Comparison of ENCODE assay signal across 8 mouse cellular contexts in the genomic region with DNA sequence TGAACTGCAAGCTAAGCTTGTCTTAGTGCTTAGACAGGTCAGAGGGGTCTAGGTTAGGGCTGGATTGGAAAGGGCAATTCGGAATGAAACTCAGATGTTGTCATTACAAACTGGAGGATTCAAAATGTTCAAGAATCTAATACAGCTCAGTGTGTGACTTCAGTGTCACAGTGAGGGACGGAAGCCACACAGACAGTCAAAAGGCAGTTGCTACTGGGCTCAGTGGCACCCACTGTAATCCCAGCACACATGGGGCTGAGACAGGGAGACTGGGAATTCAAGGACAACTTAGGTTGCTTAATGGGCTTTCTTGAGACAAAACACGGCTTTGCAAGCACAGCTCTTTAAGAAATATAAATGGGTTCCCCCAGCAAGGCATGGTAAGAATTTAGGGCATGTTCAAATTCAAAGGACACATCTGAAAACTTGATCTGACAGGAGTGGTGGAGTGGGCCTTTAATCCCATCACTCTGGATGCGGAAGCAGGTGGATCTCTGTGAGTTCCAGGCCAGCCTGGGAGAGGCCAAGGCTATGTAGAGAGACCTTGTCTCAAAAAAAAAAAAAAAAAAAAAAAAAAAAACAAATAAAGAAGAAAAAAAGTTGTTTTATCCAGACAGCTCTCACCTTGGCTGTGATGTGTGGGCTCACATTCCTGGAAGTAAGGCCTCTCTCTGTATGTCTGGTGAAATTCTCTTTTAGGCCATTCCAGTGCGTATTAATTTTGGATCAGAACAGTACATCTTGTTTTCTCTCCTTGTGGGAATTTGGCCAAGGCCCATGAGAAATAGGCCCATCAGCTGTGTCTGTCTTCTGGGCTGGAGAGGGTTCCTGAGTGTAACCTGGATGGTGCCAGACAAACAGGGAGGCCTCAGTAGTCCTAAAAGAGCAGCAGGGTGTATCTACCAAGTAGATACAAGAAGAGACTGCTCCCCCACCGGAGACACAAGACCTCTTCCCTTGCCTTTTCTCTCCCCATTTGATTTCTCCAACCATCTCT.
DNase-seq lines count a peak whose midpoint lies in the region; ATAC-seq lines count a peak whose summit lies in the region.

No protein-coding gene starts in this region.

- no peak overlapping the region; the same call in 1 of the 2 replicates for H3K4me3 ChIP-seq in kidney, embryonic 14.5 days (ENCODE audit: low read length)
- H3K4me3 ChIP-seq in embryonic facial prominence, embryonic 13.5 days, result no peak overlapping the region
- no peak overlapping the region for H3K4me3 ChIP-seq in hindbrain, embryonic 13.5 days
- no peak overlapping the region for H3K4me3 ChIP-seq in midbrain, embryonic 12.5 days

- DNase-seq in kidney, postnatal 4 days, result no peak
- no peak for DNase-seq in layer of hippocampus, postnatal 14 days (ENCODE audit: low spot score in 2 of 2)

- H3K9me3 ChIP-seq in kidney, embryonic 14.5 days (ENCODE audit: control insufficient read depth, low read length), result no peaks in the 10 kb centered on the region
- H3K9me3 ChIP-seq in embryonic facial prominence, embryonic 13.5 days, result no peaks in the 10 kb centered on the region
- no peaks in the 10 kb centered on the region for H3K9me3 ChIP-seq in hindbrain, embryonic 13.5 days
- H3K9me3 ChIP-seq in midbrain, embryonic 12.5 days, result no peaks in the 10 kb centered on the region

- H3K9ac ChIP-seq in kidney, embryonic 14.5 days (ENCODE audit: low read depth, low read length), result no peak overlapping the region
- H3K9ac ChIP-seq in embryonic facial prominence, embryonic 13.5 days, result no peak overlapping the region
- no peak overlapping the region; the same call in 1 of the 2 replicates for H3K9ac ChIP-seq in hindbrain, embryonic 13.5 days
- peak overlapping the region; percentile 37; the same call in 1 of the 2 replicates for H3K9ac ChIP-seq in midbrain, embryonic 12.5 days (replicated peaks)

- H3K4me1 ChIP-seq in kidney, embryonic 14.5 days (ENCODE audit: control insufficient read depth, insufficient read depth, low read length), result peaks cover 38% of the 10 kb centered on the region
- peaks cover 50% of the 10 kb centered on the region for H3K4me1 ChIP-seq in embryonic facial prominence, embryonic 13.5 days
- H3K4me1 ChIP-seq in hindbrain, embryonic 13.5 days (replicated peaks), result peaks cover 60% of the 10 kb centered on the region
- H3K4me1 ChIP-seq in midbrain, embryonic 12.5 days, result peaks cover 49% of the 10 kb centered on the region

- H3K36me3 ChIP-seq in kidney, embryonic 14.5 days (ENCODE audit: control insufficient read depth, insufficient read depth, low read length), result no peaks in the 10 kb centered on the region
- no peaks in the 10 kb centered on the region for H3K36me3 ChIP-seq in embryonic facial prominence, embryonic 13.5 days
- H3K36me3 ChIP-seq in hindbrain, embryonic 13.5 days, result no peaks in the 10 kb centered on the region
- H3K36me3 ChIP-seq in midbrain, embryonic 12.5 days, result no peaks in the 10 kb centered on the region

- no peak for ATAC-seq in kidney, embryonic 14.5 days (ENCODE audit: low FRiP score, low TSS enrichment)
- ATAC-seq in embryonic facial prominence, embryonic 13.5 days (ENCODE audit: insufficient number of reproducible peaks, insufficient read depth, low FRiP score, low TSS enrichment, low read depth), result no peak
- no peak for ATAC-seq in hindbrain, embryonic 13.5 days (ENCODE audit: low FRiP score)
- ATAC-seq in midbrain, embryonic 12.5 days (ENCODE audit: low FRiP score, low read depth), result no peak
- ATAC-seq in erythroid progenitor cell, adult 5-6 weeks (replicated peaks; ENCODE audit: low FRiP score, poor library complexity, severe bottlenecking), result no peak
- no peak for ATAC-seq in inflammation-experienced regulatory T-cells, adult 6 months

- 70% methylated on average over 6 of the region's 6 CpGs for WGBS in kidney, embryonic 14.5 days
- 56% methylated on average over 6 of the region's 6 CpGs for WGBS in embryonic facial prominence, embryonic 13.5 days
- WGBS in hindbrain, embryonic 13.5 days, result 67% methylated on average over 6 of the region's 6 CpGs
- 54% methylated on average over 6 of the region's 6 CpGs for whole genome bisulfite sequencing in midbrain, embryonic 12.5 days

- H3K27me3 ChIP-seq in kidney, embryonic 14.5 days (ENCODE audit: control insufficient read depth, insufficient read depth, low read length), result peaks cover 33% of the 10 kb centered on the region
- H3K27me3 ChIP-seq in embryonic facial prominence, embryonic 13.5 days, result peaks cover 41% of the 10 kb centered on the region
- peaks cover 60% of the 10 kb centered on the region for H3K27me3 ChIP-seq in hindbrain, embryonic 13.5 days
- H3K27me3 ChIP-seq in midbrain, embryonic 12.5 days, result peaks cover 62% of the 10 kb centered on the region

- no peak overlapping the region for H3K27ac ChIP-seq in kidney, embryonic 14.5 days (ENCODE audit: low read depth, low read length)
- no peak overlapping the region for H3K27ac ChIP-seq in embryonic facial prominence, embryonic 13.5 days
- peak overlapping the region; percentile 91 for H3K27ac ChIP-seq in hindbrain, embryonic 13.5 days
- H3K27ac ChIP-seq in midbrain, embryonic 12.5 days (replicated peaks), result peak overlapping the region; percentile 57

- H3K4me2 ChIP-seq in kidney, embryonic 14.5 days (replicated peaks; ENCODE audit: low read depth, low read length), result peak overlapping the region; percentile 49
- peak overlapping the region; percentile 60; the same call in 1 of the 2 replicates for H3K4me2 ChIP-seq in embryonic facial prominence, embryonic 13.5 days
- H3K4me2 ChIP-seq in hindbrain, embryonic 13.5 days, result peak overlapping the region; percentile 52
- peak overlapping the region; percentile 52 for H3K4me2 ChIP-seq in midbrain, embryonic 12.5 days (replicated peaks)

Comparison
In these comparisons a context has a peak if more than half of its experiments do, and no peak if none do; other contexts are left out.
1. H3K27ac ChIP-seq: peak in hindbrain, embryonic 13.5 days (single experiment) and midbrain, embryonic 12.5 days (single experiment); none in kidney, embryonic 14.5 days (single experiment) and embryonic facial prominence, embryonic 13.5 days (single experiment).
2. Peak in every context shown above with its lines, with median percentiles within 50 percentile points of each other: H3K4me2 ChIP-seq.